In the genomic region with DNA sequence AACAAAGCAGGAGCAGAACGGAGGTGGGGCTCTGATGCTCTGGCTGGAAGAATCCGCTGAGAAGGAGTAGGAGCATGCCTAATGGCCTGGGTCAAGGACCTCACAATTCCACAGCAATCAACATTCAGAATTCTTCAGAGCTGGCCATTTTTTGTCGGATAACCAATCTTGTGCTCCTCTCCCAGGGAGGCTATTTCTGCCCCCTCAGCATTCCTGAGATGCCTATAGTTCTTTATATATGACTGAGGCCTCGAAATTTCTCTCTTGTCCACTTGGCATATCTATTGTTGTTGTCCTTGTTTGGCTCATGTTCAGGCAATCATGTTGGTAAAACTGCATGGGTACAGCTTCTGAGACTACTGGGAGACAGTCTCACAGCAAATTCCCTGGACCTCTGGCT, we compare ENCODE assay signal across 22 mouse cellular contexts.
DNase-seq lines count a peak whose midpoint lies in the region; ATAC-seq and TF ChIP-seq lines count a peak whose summit lies in the region.
"Had no signal": no experiment of that assay in that cellular context is flagged by ENCODE, and none has a peak within 500 bp of the region (broad histone marks: within the 10 kb centered on the region; RNA-seq: fewer than 3 reads in every experiment).

No protein-coding gene starts in this region.

- H3K27ac ChIP-seq in heart, embryonic 10.5 days, result 0 out of 2 replicates have a peak overlapping the region, but pooled peaks have one; percentile 59
- H3K27ac ChIP-seq in heart, postnatal 0 days (ENCODE audit: low read depth), result peak overlapping the region; percentile 62
- H3K27ac ChIP-seq: embryonic facial prominence, embryonic 10.5 days; forebrain, embryonic 10.5 days; hindbrain, embryonic 12.5 days; limb, embryonic 15.5 days; midbrain, embryonic 13.5 days had no signal

- 37% methylated on average over 4 of the region's 4 CpGs for WGBS in heart, embryonic 10.5 days
- WGBS in heart, postnatal 0 days, result 16% methylated on average over 4 of the region's 4 CpGs

- TF ChIP-seq EP300 in heart, postnatal 0 days (IDR thresholded peaks at IDR 0.05; ENCODE audit: low read depth), result no peak

- no peak overlapping the region for H3K4me2 ChIP-seq in heart, postnatal 0 days (ENCODE audit: low read depth, low read length)
- H3K4me2 ChIP-seq: hindbrain, embryonic 12.5 days; limb, embryonic 15.5 days; midbrain, embryonic 13.5 days had no signal

- H3K36me3 ChIP-seq in heart, embryonic 10.5 days, result no peaks in the 10 kb centered on the region
- no peaks in the 10 kb centered on the region for H3K36me3 ChIP-seq in heart, postnatal 0 days (replicated peaks; ENCODE audit: control insufficient read depth, insufficient read depth, low read length)
- H3K36me3 ChIP-seq: embryonic facial prominence, embryonic 10.5 days; forebrain, embryonic 10.5 days; hindbrain, embryonic 12.5 days; limb, embryonic 15.5 days; midbrain, embryonic 13.5 days had no signal

- H3K9me3 ChIP-seq in heart, embryonic 10.5 days, result no peaks in the 10 kb centered on the region
- 0 out of 2 replicates have a peak, but pooled peaks cover 5% of the 10 kb centered on the region for H3K9me3 ChIP-seq in heart, postnatal 0 days (replicated peaks; ENCODE audit: control insufficient read depth, low read length)
- H3K9me3 ChIP-seq: embryonic facial prominence, embryonic 10.5 days; limb, embryonic 15.5 days had no signal

- no peak overlapping the region for H3K9ac ChIP-seq in heart, postnatal 0 days (replicated peaks; ENCODE audit: low read depth, low read length)
- H3K9ac ChIP-seq: hindbrain, embryonic 12.5 days; limb, embryonic 15.5 days; midbrain, embryonic 13.5 days had no signal

- DNase-seq in heart, embryonic 10.5 days (ENCODE audit: low spot score), result peak; percentile 72
- no peak for DNase-seq in heart, adult 9 months (ENCODE audit: low spot score in 2 of 2)
- DNase-seq in heart, postnatal 0 days (ENCODE audit: low spot score), result peak; percentile 8
- DNase-seq in heart, postnatal 4 days, result no peak
- peak; percentile 61 for DNase-seq in 3T3-L1 (ENCODE audit: low read depth, low spot score)
- DNase-seq in embryo, embryonic 10.5 days (ENCODE audit: low spot score), result peak; percentile 3
- DNase-seq in thymus, postnatal 0 days (ENCODE audit: low spot score), result no peak
- DNase-seq in gastrocnemius, adult 18-20 months (ENCODE audit: low spot score), result no peak
- DNase-seq: adrenal gland, adult 2 months; cerebellum, adult 11-12 months; gastrocnemius, postnatal 14 days; heart, adult 11 months; kidney, adult 18-20 months; left cerebral cortex, postnatal 4 days; right cerebral cortex, postnatal 14 days; thymus, postnatal 14 days had no signal

- no peak overlapping the region for H3K4me3 ChIP-seq in heart, embryonic 10.5 days
- H3K4me3 ChIP-seq in heart, postnatal 0 days (ENCODE audit: low read depth, low read length), result no peak overlapping the region
- H3K4me3 ChIP-seq: embryonic facial prominence, embryonic 10.5 days; forebrain, embryonic 10.5 days; hindbrain, embryonic 12.5 days; limb, embryonic 15.5 days; midbrain, embryonic 13.5 days had no signal

- no peaks in the 10 kb centered on the region for H3K27me3 ChIP-seq in heart, embryonic 10.5 days (ENCODE audit: insufficient read depth, poor library complexity, severe bottlenecking)
- H3K27me3 ChIP-seq in heart, postnatal 0 days (ENCODE audit: control insufficient read depth, insufficient read depth, low read length), result no peaks in the 10 kb centered on the region
- H3K27me3 ChIP-seq: hindbrain, embryonic 12.5 days; limb, embryonic 15.5 days; midbrain, embryonic 13.5 days had no signal

- no peak for ATAC-seq in heart, postnatal 0 days (ENCODE audit: insufficient read depth, low read depth)
- ATAC-seq: forebrain, embryonic 16.5 days; midbrain, embryonic 13.5 days had no signal

- TF ChIP-seq CTCF in heart, postnatal 0 days (IDR thresholded peaks at IDR 0.05; ENCODE audit: low read depth), result no peak

- peaks cover 8% of the 10 kb centered on the region for H3K4me1 ChIP-seq in heart, embryonic 10.5 days
- H3K4me1 ChIP-seq in heart, postnatal 0 days (ENCODE audit: control insufficient read depth, insufficient read depth), result peaks cover 11% of the 10 kb centered on the region; the same call in 1 of the 2 replicates
- H3K4me1 ChIP-seq: embryonic facial prominence, embryonic 10.5 days; forebrain, embryonic 10.5 days; hindbrain, embryonic 12.5 days; limb, embryonic 15.5 days; midbrain, embryonic 13.5 days had no signal

Comparison
In these comparisons a context has a peak if more than half of its experiments do, and no peak if none do; other contexts are left out.
1. DNase-seq: peak in heart, embryonic 10.5 days (single experiment), heart, postnatal 0 days (single experiment), 3T3-L1 (single experiment) and embryo, embryonic 10.5 days (single experiment); none in heart, adult 9 months (0 of 2), heart, postnatal 4 days (single experiment), thymus, postnatal 0 days (single experiment) and gastrocnemius, adult 18-20 months (single experiment).